Mouse (Mus musculus): ENCODE measurements around the gene Olfr94.

GRCm38 (mm10) chr17:37249460-37249859 is 48.7 kb upstream of the Olfr94 start:
- no peak for TF ChIP-seq CTCF (IDR thresholded peaks at IDR 0.05; ENCODE audit: insufficient read depth, low read length)
- no peak for TF ChIP-seq POLR2A (IDR thresholded peaks at IDR 0.05; ENCODE audit: borderline replicate concordance, extremely low read depth, low read depth, low read length)

Data from lung, adult 2 months (tissue).